Mouse (Mus musculus): ENCODE measurements at regions not wholly inside any gene's neighbourhood (a gene's known extent, or its start where the extent isn't known, plus 50 kb on each side); places are given as distances from the start of the nearest gene placed in this dataset.

DNA sequence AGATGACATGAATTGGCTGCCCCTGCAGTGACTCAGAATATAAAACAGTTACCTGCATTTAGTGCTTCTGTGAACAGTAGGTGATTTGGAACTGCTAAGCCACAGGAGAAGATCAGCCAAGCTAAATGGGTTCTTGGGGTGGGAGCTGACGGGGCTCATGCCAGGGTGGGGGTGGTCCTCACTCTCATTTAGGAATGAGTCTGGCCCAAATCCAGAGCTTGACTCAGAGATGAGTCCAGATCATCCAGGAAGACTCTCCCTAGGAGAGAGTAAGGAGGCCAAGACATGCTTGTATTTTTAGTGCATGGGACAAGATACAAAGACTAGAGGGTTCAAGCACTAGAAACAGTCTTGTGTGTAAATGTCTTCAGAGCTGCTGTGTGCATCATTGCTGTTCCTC lies 146.5 kb downstream of the Slc30a10 start:
- TF ChIP-seq CTCF (IDR thresholded peaks at IDR 0.05; ENCODE audit: low read depth) = no peak
- no peak for TF ChIP-seq EP300 (IDR thresholded peaks at IDR 0.05; ENCODE audit: low read depth)
